Mouse (Mus musculus): ENCODE results near the gene Ano2. TPM values are rescaled to one million over a fixed set of nuclear protein-coding genes. Genes with fewer than 3 reads are reported as not detected.

Gene Ano2
- polyA plus RNA-seq, 1 experiment: not detected

GRCm38 (mm10) chr6:125729986-125730535, 39.8 kb downstream of the Ano2 start:
- TF ChIP-seq MYOD1 (IDR thresholded peaks at IDR 0.05; ENCODE audit: control insufficient read depth in 1 of 3, insufficient read length in 2 of 3, low read depth in 2 of 3): no peak
- no peak for TF ChIP-seq REST (IDR thresholded peaks at IDR 0.05; ENCODE audit: insufficient read depth, insufficient read length)
- TF ChIP-seq TCF3 (IDR thresholded peaks at IDR 0.05; ENCODE audit: insufficient read length, low read depth): no peak
- TF ChIP-seq E2F4 (IDR thresholded peaks at IDR 0.05; ENCODE audit: insufficient read depth): no peak
- no peak for TF ChIP-seq USF1 (IDR thresholded peaks at IDR 0.05; ENCODE audit: low read depth)
- TF ChIP-seq SRF (IDR thresholded peaks at IDR 0.05; ENCODE audit: control insufficient read depth, insufficient read length, low read depth): no peak
- no peak for TF ChIP-seq MYOG (IDR thresholded peaks at IDR 0.05; ENCODE audit: control insufficient read depth in 1 of 3, insufficient read depth in 1 of 3, insufficient read length in 2 of 3, low read depth in 2 of 3)
- no peak for TF ChIP-seq MAX (IDR thresholded peaks at IDR 0.05; ENCODE audit: low read depth)
- TF ChIP-seq TCF12 (IDR thresholded peaks at IDR 0.05; ENCODE audit: insufficient read depth, poor library complexity, severe bottlenecking): no peak
- TF ChIP-seq POLR2A (IDR thresholded peaks at IDR 0.05; ENCODE audit: insufficient read length, low read depth): no peak
- H3K79me2 ChIP-seq (ENCODE audit: control insufficient read depth, insufficient read depth): no peaks in the 10 kb centered on the region

GRCm38 (mm10) chr6:125737511-125738285, 47.5 kb downstream of the Ano2 start:
- H3ac ChIP-seq (ENCODE audit: control insufficient read depth, insufficient read length): no peak overlapping the region
- TF ChIP-seq MAX (IDR thresholded peaks at IDR 0.05; ENCODE audit: low read depth) (no peak), CEBPB (IDR thresholded peaks at IDR 0.05; ENCODE audit: insufficient read depth, poor library complexity, severe bottlenecking) (no peak)
- H3K27me3 ChIP-seq (ENCODE audit: control insufficient read depth, insufficient read depth, insufficient read length): no peaks in the 10 kb centered on the region
- H3K36me3 ChIP-seq (ENCODE audit: control insufficient read depth, insufficient read depth): no peaks in the 10 kb centered on the region
- no peaks in the 10 kb centered on the region for H3K79me2 ChIP-seq (ENCODE audit: control insufficient read depth, insufficient read depth)
- no peak overlapping the region for H3K4me3 ChIP-seq
- H3K4me2 ChIP-seq (ENCODE audit: low read depth): no peak overlapping the region

More at GRCm38 (mm10) chr6:125729986-125730535, 39.8 kb downstream of the Ano2 start:
- H3ac ChIP-seq (ENCODE audit: control insufficient read depth, insufficient read length): no peak overlapping the region
- no peak overlapping the region for H3K4me2 ChIP-seq (ENCODE audit: low read depth)
- no peaks in the 10 kb centered on the region for H3K36me3 ChIP-seq (ENCODE audit: control insufficient read depth, insufficient read depth)
- H3K27me3 ChIP-seq (ENCODE audit: control insufficient read depth, insufficient read depth, insufficient read length): no peaks in the 10 kb centered on the region
- H3K4me3 ChIP-seq: no peak overlapping the region

GRCm38 (mm10) chr6:125743203-125744100, 53.2 kb downstream of the Ano2 start:
- TF ChIP-seq MYOD1 (IDR thresholded peaks at IDR 0.05; ENCODE audit: control insufficient read depth in 1 of 3, insufficient read length in 2 of 3, low read depth in 2 of 3) (no peak), MAX (IDR thresholded peaks at IDR 0.05; ENCODE audit: low read depth) (no peak), SRF (IDR thresholded peaks at IDR 0.05; ENCODE audit: control insufficient read depth, insufficient read length, low read depth) (no peak), MYOG (IDR thresholded peaks at IDR 0.05; ENCODE audit: control insufficient read depth in 1 of 3, insufficient read depth in 1 of 3, insufficient read length in 2 of 3, low read depth in 2 of 3) (no peak), E2F4 (IDR thresholded peaks at IDR 0.05; ENCODE audit: insufficient read depth) (no peak), TCF12 (IDR thresholded peaks at IDR 0.05; ENCODE audit: insufficient read depth, poor library complexity, severe bottlenecking) (no peak), POLR2A (IDR thresholded peaks at IDR 0.05; ENCODE audit: insufficient read length, low read depth) (no peak), POLR2AphosphoS2 (IDR thresholded peaks at IDR 0.05; ENCODE audit: insufficient read length, low read depth) (no peak), USF1 (IDR thresholded peaks at IDR 0.05; ENCODE audit: low read depth) (no peak), TCF3 (IDR thresholded peaks at IDR 0.05; ENCODE audit: insufficient read length, low read depth) (no peak), CEBPB (IDR thresholded peaks at IDR 0.05; ENCODE audit: insufficient read depth, poor library complexity, severe bottlenecking) (no peak), REST (IDR thresholded peaks at IDR 0.05; ENCODE audit: insufficient read depth, insufficient read length) (no peak)
- Histone ChIP-seq H3K36me3 (ENCODE audit: control insufficient read depth, insufficient read depth) (no peaks in the 10 kb centered on the region), H3K4me3 (no peak overlapping the region), H3K79me2 (ENCODE audit: control insufficient read depth, insufficient read depth) (no peaks in the 10 kb centered on the region), H3K27me3 (ENCODE audit: control insufficient read depth, insufficient read depth, insufficient read length) (no peaks in the 10 kb centered on the region), H3ac (ENCODE audit: control insufficient read depth, insufficient read length) (no peak overlapping the region), H3K4me2 (ENCODE audit: low read depth) (no peak overlapping the region)

- no peaks in the 10 kb centered on the region for H3K27me3 ChIP-seq (ENCODE audit: control insufficient read depth, insufficient read depth, insufficient read length)
- H3K79me2 ChIP-seq (ENCODE audit: control insufficient read depth, insufficient read depth): no peaks in the 10 kb centered on the region
- TF ChIP-seq TCF12 (IDR thresholded peaks at IDR 0.05; ENCODE audit: insufficient read depth, poor library complexity, severe bottlenecking): no peak
- no peak for TF ChIP-seq POLR2AphosphoS2 (IDR thresholded peaks at IDR 0.05; ENCODE audit: insufficient read length, low read depth)
- no peak for TF ChIP-seq TCF3 (IDR thresholded peaks at IDR 0.05; ENCODE audit: insufficient read length, low read depth)
- no peak for TF ChIP-seq MYOG (IDR thresholded peaks at IDR 0.05; ENCODE audit: control insufficient read depth in 1 of 3, insufficient read depth in 1 of 3, insufficient read length in 2 of 3, low read depth in 2 of 3)
- TF ChIP-seq USF1 (IDR thresholded peaks at IDR 0.05; ENCODE audit: low read depth): no peak
- TF ChIP-seq SRF (IDR thresholded peaks at IDR 0.05; ENCODE audit: control insufficient read depth, insufficient read length, low read depth): no peak
- H3K4me2 ChIP-seq (ENCODE audit: low read depth): no peak overlapping the region
- H3ac ChIP-seq (ENCODE audit: control insufficient read depth, insufficient read length): no peak overlapping the region
- no peaks in the 10 kb centered on the region for H3K36me3 ChIP-seq (ENCODE audit: control insufficient read depth, insufficient read depth)
- H3K4me3 ChIP-seq: no peak overlapping the region
These were observed 57.2 kb downstream of the Ano2 start for GRCm38 (mm10) chr6:125747322-125747930.

Data from myocyte (in vitro differentiated cells).